Mouse (Mus musculus): Measurements from ENCODE around the gene Gm20388. TPM values are rescaled to one million over a fixed set of nuclear protein-coding genes. Genes with fewer than 3 reads are reported as not detected.
"Not testable (repeated sequence)": the region's sequence is repeated elsewhere in the genome, so short reads cannot be mapped to it uniquely, and the experiment has no call there.

The Gm20388 gene
- polyA plus RNA-seq, 1 experiment from 2014 or later, result not detected

DNA sequence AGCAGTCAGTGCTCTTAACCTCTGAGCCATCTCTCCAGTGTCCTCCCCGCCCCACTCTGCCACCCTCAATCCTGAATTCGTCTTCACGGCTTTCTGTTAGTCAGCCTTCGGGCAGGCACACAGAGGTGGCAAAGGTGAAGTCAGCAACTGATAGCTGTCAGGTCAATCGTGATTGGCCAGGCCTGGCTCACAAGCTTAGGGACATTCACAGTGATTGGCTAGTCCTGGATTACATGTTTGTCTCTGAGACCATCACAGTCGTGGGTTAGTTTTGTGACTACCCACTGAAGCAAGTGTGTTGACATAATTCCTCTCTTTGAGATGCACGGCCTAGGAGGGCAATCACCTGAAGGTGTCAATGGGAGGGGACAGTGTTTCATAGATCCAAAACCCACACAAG is 3542.7 kb downstream of the Gm20388 start:
- no peak overlapping the region for H3K27ac ChIP-seq
- WGBS (ENCODE audit: insufficient replicate concordance), result 64% methylated on average over 7 of the region's 7 CpGs
- no peak for ATAC-seq

GRCm38 (mm10) chr8:123453951-123454350 is 3543.3 kb downstream of the Gm20388 start:
- Histone ChIP-seq H3K4me3 (no peak overlapping the region), H3K27ac (no peak overlapping the region), H3K27me3 (replicated peaks) (no peaks in the 10 kb centered on the region), H3K36me3 (peaks cover 64% of the 10 kb centered on the region), H3K4me1 (peaks cover 26% of the 10 kb centered on the region), H3K9me3 (replicated peaks) (no peaks in the 10 kb centered on the region), H3K9ac (no peak overlapping the region), H3K4me2 (no peak overlapping the region)
- no peak for ATAC-seq
- 81% methylated on average over 5 of the region's 5 CpGs for WGBS (ENCODE audit: insufficient replicate concordance)

More for the DNA sequence above, 3542.7 kb downstream of the Gm20388 start:
- Histone ChIP-seq H3K4me2 (no peak overlapping the region), H3K36me3 (peaks cover 59% of the 10 kb centered on the region), H3K4me1 (peaks cover 31% of the 10 kb centered on the region), H3K9me3 (replicated peaks) (no peaks in the 10 kb centered on the region), H3K4me3 (no peak overlapping the region), H3K9ac (no peak overlapping the region), H3K27me3 (replicated peaks) (no peaks in the 10 kb centered on the region)

DNA sequence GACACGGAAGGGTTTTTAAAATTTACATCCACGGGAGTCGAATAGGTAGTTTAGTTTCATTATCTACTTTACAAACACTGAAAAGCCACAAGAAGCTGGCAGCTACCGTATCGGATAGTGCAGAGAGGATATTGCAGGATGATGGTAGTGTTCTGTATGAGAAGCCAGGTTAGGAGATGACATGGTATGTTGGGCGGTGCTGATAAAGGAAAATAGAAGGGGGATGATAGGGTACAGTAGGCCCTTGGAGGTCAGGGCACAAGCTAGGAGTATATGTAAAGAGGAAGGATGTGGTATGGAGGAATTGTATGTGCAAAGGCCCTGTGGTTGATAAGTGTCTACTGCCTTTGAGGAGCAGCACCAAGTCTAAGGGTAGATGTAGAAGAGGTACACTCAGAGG is 3543.9 kb downstream of the Gm20388 start:
- peaks cover 26% of the 10 kb centered on the region for H3K4me1 ChIP-seq
- no peak overlapping the region for H3K4me2 ChIP-seq
- no peak overlapping the region for H3K4me3 ChIP-seq
- H3K9ac ChIP-seq, result no peak overlapping the region
- H3K36me3 ChIP-seq, result peaks cover 65% of the 10 kb centered on the region
- no peaks in the 10 kb centered on the region for H3K9me3 ChIP-seq (replicated peaks)
- H3K27me3 ChIP-seq (replicated peaks), result no peaks in the 10 kb centered on the region
- WGBS (ENCODE audit: insufficient replicate concordance), result 45% methylated on average over 6 of the region's 6 CpGs
- no peak overlapping the region for H3K27ac ChIP-seq
- ATAC-seq, result no peak

DNA sequence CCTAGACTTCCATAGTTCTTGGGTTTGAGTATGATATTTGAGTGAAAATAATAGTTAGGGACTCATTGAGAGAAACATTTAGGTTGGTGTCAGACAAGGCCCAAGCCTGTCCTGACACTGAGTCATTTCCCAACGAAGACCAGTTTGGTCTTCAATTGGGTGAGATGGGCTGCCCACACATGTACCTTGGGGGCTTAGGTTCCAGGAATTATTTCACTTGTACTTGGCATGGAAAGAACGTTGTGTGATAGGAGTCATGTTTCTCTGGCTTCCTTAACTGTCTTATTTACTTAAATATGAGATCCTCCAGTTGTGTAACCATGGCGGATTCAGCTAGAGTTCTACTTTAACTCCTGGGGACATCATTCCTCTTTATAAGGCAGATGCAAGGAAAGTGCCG is 3553.0 kb downstream of the Gm20388 start:
- Histone ChIP-seq H3K27me3 (replicated peaks) (no peaks in the 10 kb centered on the region), H3K4me1 (no peaks in the 10 kb centered on the region), H3K4me3 (no peak overlapping the region), H3K4me2 (no peak overlapping the region), H3K36me3 (peaks cover 45% of the 10 kb centered on the region), H3K9ac (no peak overlapping the region), H3K9me3 (replicated peaks) (no peaks in the 10 kb centered on the region), H3K27ac (no peak overlapping the region)
- whole genome bisulfite sequencing (ENCODE audit: insufficient replicate concordance), result 67% methylated on average over 4 of the region's 4 CpGs
- no peak for ATAC-seq

GRCm38 (mm10) chr8:123467476-123467875 is 3556.8 kb downstream of the Gm20388 start:
- 58% methylated on average over 3 of the region's 3 CpGs for WGBS (ENCODE audit: insufficient replicate concordance)

DNA sequence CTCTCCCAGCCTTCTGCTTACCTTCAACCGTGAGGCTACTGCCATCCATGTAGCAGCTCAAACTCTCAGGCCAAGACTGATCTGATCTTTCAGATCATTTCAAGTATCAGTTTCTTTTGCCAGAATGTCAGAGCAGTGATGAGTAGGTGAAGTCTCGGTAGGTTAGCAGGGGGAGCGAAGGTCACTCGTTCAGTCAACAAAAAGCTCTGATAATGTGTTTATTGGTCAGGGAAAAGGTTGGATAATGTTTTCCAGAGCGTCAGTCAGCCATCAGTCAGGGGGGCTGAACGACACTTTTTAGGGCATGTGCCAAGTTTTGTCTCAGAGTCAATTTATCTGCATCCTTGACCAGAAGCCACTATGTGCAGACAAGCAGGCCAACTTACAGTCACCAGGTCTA is 3562.3 kb downstream of the Gm20388 start:
- H3K27me3 ChIP-seq (replicated peaks); H3K4me3 ChIP-seq; H3K36me3 ChIP-seq; H3K9me3 ChIP-seq (replicated peaks); H3K9ac ChIP-seq; H3K27ac ChIP-seq; H3K4me2 ChIP-seq; ATAC-seq: not testable (repeated sequence)
- H3K4me1 ChIP-seq, result peaks cover 18% of the 10 kb centered on the region
- WGBS (ENCODE audit: insufficient replicate concordance), result 59% methylated on average over 6 of the region's 6 CpGs

More at GRCm38 (mm10) chr8:123467476-123467875, 3556.8 kb downstream of the Gm20388 start:
- H3K4me2 ChIP-seq, result no peak overlapping the region
- H3K36me3 ChIP-seq, result peaks cover 9% of the 10 kb centered on the region; the same call in 1 of the 2 replicates
- ATAC-seq, result no peak
- peaks cover 4% of the 10 kb centered on the region; the same call in 1 of the 2 replicates for H3K27me3 ChIP-seq (replicated peaks)
- H3K27ac ChIP-seq, result no peak overlapping the region
- H3K4me3 ChIP-seq, result no peak overlapping the region
- H3K4me1 ChIP-seq, result no peaks in the 10 kb centered on the region
- H3K9ac ChIP-seq, result no peak overlapping the region
- H3K9me3 ChIP-seq (replicated peaks), result no peaks in the 10 kb centered on the region

DNA sequence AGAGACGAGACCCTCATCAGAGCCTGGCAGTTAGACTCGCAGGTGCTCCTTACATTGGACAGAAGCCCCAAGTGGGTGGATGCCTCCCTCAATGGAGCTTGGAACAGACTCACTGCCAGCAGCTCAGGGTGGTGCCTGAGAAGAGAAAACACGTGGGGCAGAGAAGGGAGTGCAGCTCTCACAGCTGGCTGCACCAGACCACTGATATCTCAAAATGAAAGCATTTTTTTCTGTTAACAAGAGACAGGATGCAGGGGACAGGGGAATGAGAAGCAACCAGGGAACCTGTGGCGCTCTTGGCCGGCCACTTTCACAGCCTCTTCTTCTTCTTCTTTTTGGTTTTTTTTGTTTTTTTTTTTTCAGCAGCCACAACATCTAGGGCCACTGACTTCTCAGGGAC is 3563.9 kb downstream of the Gm20388 start:
- H3K27ac ChIP-seq; H3K27me3 ChIP-seq (replicated peaks); H3K4me2 ChIP-seq; H3K4me3 ChIP-seq; H3K9me3 ChIP-seq (replicated peaks); H3K36me3 ChIP-seq; H3K9ac ChIP-seq; ATAC-seq: not testable (repeated sequence)
- WGBS (ENCODE audit: insufficient replicate concordance), result 39% methylated on average over 5 of the region's 5 CpGs
- H3K4me1 ChIP-seq, result peaks cover 29% of the 10 kb centered on the region

DNA sequence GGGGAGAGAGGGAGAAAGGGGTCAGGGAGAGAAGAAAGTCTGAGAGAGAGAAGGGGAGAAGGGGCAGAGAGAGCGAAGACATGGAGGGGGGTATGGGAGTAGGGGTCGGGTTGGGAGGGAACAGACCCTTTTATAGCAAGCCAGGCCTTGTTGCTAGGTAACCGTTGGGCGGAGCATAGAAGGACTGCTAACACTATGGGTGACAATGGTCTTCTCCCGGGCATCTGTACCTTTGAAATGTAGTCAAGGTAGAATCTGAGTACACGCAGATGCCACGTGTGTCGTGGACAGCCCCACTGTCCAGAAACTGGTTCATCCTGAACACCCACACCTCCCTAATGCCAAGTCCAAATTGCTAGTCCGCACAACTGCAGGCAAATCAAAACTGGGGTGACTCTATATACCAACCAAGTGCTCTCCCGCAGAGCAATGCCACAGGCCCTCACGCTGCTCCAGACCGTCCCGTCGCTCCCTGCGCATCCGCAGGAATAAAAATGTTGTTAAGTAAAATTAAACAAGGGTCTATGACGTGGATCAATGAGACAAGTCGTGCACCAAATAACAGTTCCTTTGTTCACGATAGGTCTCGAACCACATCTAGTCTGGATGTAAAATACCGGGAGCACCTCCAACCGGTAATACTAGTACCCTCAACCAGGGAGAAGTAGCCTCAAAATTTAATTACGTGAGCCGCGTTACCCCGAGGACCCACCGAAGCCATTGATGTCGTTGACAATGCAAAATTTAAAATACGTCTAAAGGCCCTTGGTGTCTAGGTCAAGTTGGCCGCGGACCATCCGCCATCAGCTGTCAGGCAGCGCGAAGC is 3566.5 kb downstream of the Gm20388 start:
- peak overlapping the region; percentile 84 for H3K9ac ChIP-seq
- peak overlapping the region; percentile 88; the same call in 1 of the 2 replicates for H3K27ac ChIP-seq
- ATAC-seq, result peak; percentile 16; the same call in 1 of the 2 replicates
- no peaks in the 10 kb centered on the region for H3K27me3 ChIP-seq (replicated peaks)
- 10% methylated on average over 34 of the region's 34 CpGs for WGBS (ENCODE audit: insufficient replicate concordance)
- H3K36me3 ChIP-seq, result peaks cover 22% of the 10 kb centered on the region
- peaks cover 29% of the 10 kb centered on the region for H3K4me1 ChIP-seq
- H3K9me3 ChIP-seq (replicated peaks), result no peaks in the 10 kb centered on the region
- peak overlapping the region; percentile 74 for H3K4me2 ChIP-seq
- H3K4me3 ChIP-seq, result peak overlapping the region; percentile 80

DNA sequence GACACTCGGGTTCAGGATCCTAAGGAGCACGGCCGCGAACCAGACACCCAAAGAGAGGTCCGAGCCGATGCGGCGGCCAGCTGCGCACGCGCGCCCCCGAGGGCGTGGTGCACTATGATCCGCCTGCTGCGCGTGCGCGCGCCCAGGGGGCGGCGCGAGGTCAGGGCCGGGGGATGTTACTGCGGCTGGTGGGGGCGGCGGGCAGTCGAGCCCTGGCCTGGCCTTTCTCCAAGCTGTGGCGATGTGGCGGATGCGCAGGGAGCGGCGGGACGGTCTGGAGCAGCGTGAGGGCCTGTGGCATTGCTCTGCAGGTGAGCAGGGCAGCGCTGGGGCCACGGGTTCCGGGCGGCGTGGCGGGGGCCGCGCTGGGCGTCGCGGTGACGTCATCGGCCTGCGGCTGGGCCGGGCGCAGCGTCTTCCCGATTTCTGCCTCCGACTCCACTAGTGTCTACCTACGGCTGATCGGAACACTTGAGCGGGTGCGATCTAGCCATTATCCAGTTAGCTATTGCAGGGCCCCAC is 3567.2 kb downstream of the Gm20388 start, which contains the start of gene Afg3l1:
Gene Afg3l1 (plus strand): TSS at position 167 of the 522 bp plus-strand sequence.
- ATAC-seq, result peak; percentile 92
- H3K27ac ChIP-seq, result peak within 1 kb of the TSS; percentile 88
- H3K4me3 ChIP-seq, result peak within 1 kb of the TSS; percentile 80
- H3K4me1 ChIP-seq, result peaks cover 29% of the 10 kb centered on the region
- WGBS (ENCODE audit: insufficient replicate concordance), result under 1% methylated on average over 58 of the region's 58 CpGs
- peak within 1 kb of the TSS; percentile 74 for H3K4me2 ChIP-seq
- H3K27me3 ChIP-seq (replicated peaks), result no peaks in the 10 kb centered on the region
- no peaks in the 10 kb centered on the region for H3K9me3 ChIP-seq (replicated peaks)
- peak within 1 kb of the TSS; percentile 84 for H3K9ac ChIP-seq
- peaks cover 29% of the 10 kb centered on the region for H3K36me3 ChIP-seq

GRCm38 (mm10) chr8:123478456-123479218 is 3568.0 kb downstream of the Gm20388 start:
- Histone ChIP-seq H3K36me3 (peaks cover 36% of the 10 kb centered on the region), H3K9me3 (replicated peaks) (no peaks in the 10 kb centered on the region), H3K4me2 (peak overlapping the region; percentile 74), H3K27ac (peak overlapping the region; percentile 88), H3K27me3 (replicated peaks) (no peaks in the 10 kb centered on the region), H3K4me1 (peaks cover 29% of the 10 kb centered on the region), H3K9ac (peak overlapping the region; percentile 84), H3K4me3 (peak overlapping the region; percentile 80)
- ATAC-seq, result peak; percentile 2; the same call in 1 of the 2 replicates
- WGBS (ENCODE audit: insufficient replicate concordance), result 28% methylated on average over 16 of the region's 16 CpGs

DNA sequence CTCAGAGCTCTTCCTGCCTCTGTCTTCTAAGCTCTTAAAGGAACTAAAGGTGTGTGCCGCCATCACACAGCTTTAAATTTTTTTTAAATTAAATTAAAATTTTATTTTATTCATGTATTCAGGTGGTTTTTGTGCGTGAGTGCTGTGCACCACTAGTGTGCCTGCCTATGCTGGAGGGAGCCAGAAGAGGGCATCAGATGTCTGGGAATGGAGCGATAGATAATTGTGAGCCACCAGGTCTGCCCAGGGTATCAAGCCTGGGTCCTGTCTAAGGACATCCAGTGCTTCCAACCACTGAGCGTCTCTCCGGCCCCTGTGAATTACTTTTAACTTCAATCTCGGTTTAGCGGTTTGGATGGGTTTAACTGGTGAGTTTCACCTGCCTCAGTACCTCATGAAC is 3572.0 kb downstream of the Gm20388 start:
- Histone ChIP-seq H3K9ac (no peak overlapping the region), H3K9me3 (replicated peaks) (no peaks in the 10 kb centered on the region), H3K4me3 (no peak overlapping the region), H3K4me1 (peaks cover 11% of the 10 kb centered on the region), H3K27ac (no peak overlapping the region), H3K36me3 (peaks cover 74% of the 10 kb centered on the region), H3K4me2 (no peak overlapping the region), H3K27me3 (replicated peaks) (no peaks in the 10 kb centered on the region)
- WGBS (ENCODE audit: insufficient replicate concordance), result 83% methylated on average over 7 of the region's 7 CpGs
- ATAC-seq, result no peak

Measured in liver, embryonic 12.5 days (tissue).